Mouse (Mus musculus) lung, postnatal 0 days (tissue): ENCODE results near the gene Acbd4.

Experiments used
- CTCF ChIP-seq: IDR thresholded peaks from 2 replicates; pipeline ENCODE4 v1.5.1; 2016; ENCODE audit warnings: antibody characterized with exemption, mild to moderate bottlenecking
- EP300 ChIP-seq: IDR thresholded peaks from 2 replicates; pipeline ENCODE4 v1.6.1; 2016; ENCODE audit warnings: antibody characterized with exemption, mild to moderate bottlenecking, control low read depth

DNA sequence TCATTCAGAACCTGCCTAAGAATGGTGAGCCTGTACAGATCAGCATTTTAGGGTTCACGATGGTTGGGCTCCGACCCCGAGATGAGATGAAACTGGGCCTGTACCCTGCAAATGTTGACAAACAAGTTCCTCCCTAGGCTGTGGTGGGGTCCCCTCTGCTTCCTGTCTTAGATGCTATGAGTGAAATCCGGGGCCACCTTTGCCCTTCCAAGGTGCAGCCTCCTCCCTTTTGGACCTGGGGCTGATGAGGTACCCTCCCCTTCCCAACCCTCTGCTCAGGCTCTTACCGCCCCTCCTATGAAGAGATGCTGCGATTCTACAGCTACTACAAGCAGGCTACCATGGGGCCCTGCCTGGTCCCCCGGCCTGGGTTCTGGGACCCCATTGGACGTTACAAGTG, 2.1 kb downstream of the Acbd4 start:
- no peak for TF ChIP-seq EP300
- no peak for TF ChIP-seq CTCF
